13 mouse cellular contexts compared by ENCODE assay signal in genomic region chr11:90367894-90368860, GRCm38 (mm10). TPM values are rescaled to one million over a fixed set of nuclear protein-coding genes. Genes with fewer than 3 reads are reported as not detected.
DNase-seq lines count a peak whose midpoint lies in the region; ATAC-seq and TF ChIP-seq lines count a peak whose summit lies in the region.
"Had no signal": no experiment of that assay in that cellular context is flagged by ENCODE, and none has a peak within 500 bp of the region (broad histone marks: within the 10 kb centered on the region; RNA-seq: fewer than 3 reads in every experiment).

No protein-coding gene starts in this region.

- H3K36me3 ChIP-seq in hindbrain, embryonic 16.5 days (ENCODE audit: control insufficient read depth, insufficient read depth, low read length) = no peaks in the 10 kb centered on the region
- no peaks in the 10 kb centered on the region for H3K36me3 ChIP-seq in hindbrain, embryonic 11.5 days (ENCODE audit: control insufficient read depth, insufficient read depth, low read length)
- no peaks in the 10 kb centered on the region for H3K36me3 ChIP-seq in kidney, postnatal 0 days (ENCODE audit: insufficient read depth, low read length)
- H3K36me3 ChIP-seq: forebrain, embryonic 15.5 days; liver, embryonic 15.5 days had no signal

- no peak for ATAC-seq in hindbrain, embryonic 16.5 days
- no peak for ATAC-seq in hindbrain, embryonic 11.5 days (ENCODE audit: low FRiP score)
- no peak; the same call in 1 of the 2 replicates for ATAC-seq in kidney, postnatal 0 days (replicated peaks; ENCODE audit: low FRiP score, low read depth)
- no peak for ATAC-seq in erythroblast, adult 5-6 weeks (replicated peaks; ENCODE audit: low FRiP score, poor library complexity, severe bottlenecking)
- ATAC-seq: forebrain, embryonic 15.5 days had no signal

- H3K4me1 ChIP-seq in hindbrain, embryonic 16.5 days (ENCODE audit: control insufficient read depth, insufficient read depth, low read depth, low read length) = peaks cover 26% of the 10 kb centered on the region
- H3K4me1 ChIP-seq in hindbrain, embryonic 11.5 days (replicated peaks; ENCODE audit: control insufficient read depth, insufficient read depth, low read length) = no peaks in the 10 kb centered on the region
- peaks cover 47% of the 10 kb centered on the region for H3K4me1 ChIP-seq in brown adipose tissue, adult 24 weeks (ENCODE audit: control insufficient read depth, insufficient read depth, insufficient read length, low read length)
- peaks cover 28% of the 10 kb centered on the region for H3K4me1 ChIP-seq in cortical plate, adult 2 months (ENCODE audit: control insufficient read depth, insufficient read depth, low read length)
- H3K4me1 ChIP-seq in kidney, postnatal 0 days (replicated peaks; ENCODE audit: insufficient read depth, low read length) = peaks cover 37% of the 10 kb centered on the region

- WGBS in hindbrain, embryonic 16.5 days = 73% methylated on average over 14 of the region's 14 CpGs
- WGBS in hindbrain, embryonic 11.5 days = 61% methylated on average over 14 of the region's 14 CpGs
- 78% methylated on average over 14 of the region's 14 CpGs for WGBS in kidney, postnatal 0 days

- no peak for TF ChIP-seq POLR2A in cortical plate, adult 2 months (IDR thresholded peaks at IDR 0.05; ENCODE audit: extremely low read depth, insufficient read depth, low read length)

- no peak overlapping the region for H3K9ac ChIP-seq in hindbrain, embryonic 16.5 days (ENCODE audit: low read depth, low read length)
- H3K9ac ChIP-seq in hindbrain, embryonic 11.5 days (ENCODE audit: low read depth, low read length) = no peak overlapping the region
- no peak overlapping the region for H3K9ac ChIP-seq in kidney, postnatal 0 days (ENCODE audit: low read depth, low read length)
- H3K9ac ChIP-seq: forebrain, embryonic 15.5 days; liver, embryonic 15.5 days had no signal

- H3K27ac ChIP-seq in hindbrain, embryonic 16.5 days (ENCODE audit: low read depth, low read length) = peak overlapping the region; percentile 32; the same call in 1 of the 2 replicates
- H3K27ac ChIP-seq in hindbrain, embryonic 11.5 days (ENCODE audit: low read depth, low read length) = no peak overlapping the region
- H3K27ac ChIP-seq in brown adipose tissue, adult 24 weeks (replicated peaks; ENCODE audit: low read depth, low read length) = peak overlapping the region; percentile 74
- H3K27ac ChIP-seq in cortical plate, adult 2 months (ENCODE audit: insufficient read depth, low read length) = peak overlapping the region; percentile 85; the same call in 1 of the 2 replicates
- peak overlapping the region; percentile 93 for H3K27ac ChIP-seq in kidney, postnatal 0 days

- H3K4me3 ChIP-seq in hindbrain, embryonic 16.5 days (ENCODE audit: low read length) = no peak overlapping the region
- no peak overlapping the region for H3K4me3 ChIP-seq in hindbrain, embryonic 11.5 days (ENCODE audit: low read depth, low read length)
- H3K4me3 ChIP-seq in brown adipose tissue, adult 24 weeks (ENCODE audit: insufficient read depth, low read depth, low read length) = no peak overlapping the region
- no peak overlapping the region for H3K4me3 ChIP-seq in cortical plate, adult 2 months (ENCODE audit: insufficient read depth, low read length)
- H3K4me3 ChIP-seq in kidney, postnatal 0 days (replicated peaks; ENCODE audit: low read depth, low read length) = no peak overlapping the region
- H3K4me3 ChIP-seq: forebrain, embryonic 15.5 days; liver, embryonic 15.5 days had no signal

- no peak overlapping the region for H3K4me2 ChIP-seq in hindbrain, embryonic 16.5 days (ENCODE audit: low read length)
- no peak overlapping the region for H3K4me2 ChIP-seq in hindbrain, embryonic 11.5 days (replicated peaks; ENCODE audit: low read depth, low read length)
- H3K4me2 ChIP-seq in kidney, postnatal 0 days (ENCODE audit: low read length) = no peak overlapping the region
- H3K4me2 ChIP-seq: forebrain, embryonic 15.5 days; liver, embryonic 15.5 days had no signal

- no peak for TF ChIP-seq CTCF in cortical plate, adult 2 months (IDR thresholded peaks at IDR 0.05; ENCODE audit: extremely low read depth, insufficient read depth, low read length)
- no peak for TF ChIP-seq CTCF in kidney, postnatal 0 days (IDR thresholded peaks at IDR 0.05; ENCODE audit: low read depth)

- no peaks in the 10 kb centered on the region for H3K9me3 ChIP-seq in hindbrain, embryonic 16.5 days (ENCODE audit: control insufficient read depth, low read length)
- no peaks in the 10 kb centered on the region for H3K9me3 ChIP-seq in hindbrain, embryonic 11.5 days (ENCODE audit: control insufficient read depth, low read length)
- no peaks in the 10 kb centered on the region for H3K9me3 ChIP-seq in kidney, postnatal 0 days (replicated peaks; ENCODE audit: low read length)
- H3K9me3 ChIP-seq: forebrain, embryonic 15.5 days; liver, embryonic 15.5 days had no signal

- H3K27me3 ChIP-seq in hindbrain, embryonic 16.5 days (replicated peaks; ENCODE audit: control insufficient read depth, insufficient read depth, low read length) = no peaks in the 10 kb centered on the region
- no peaks in the 10 kb centered on the region; the same call in 1 of the 2 replicates for H3K27me3 ChIP-seq in hindbrain, embryonic 11.5 days (ENCODE audit: control insufficient read depth, insufficient read depth, low read length)
- H3K27me3 ChIP-seq in kidney, postnatal 0 days (ENCODE audit: insufficient read depth, low read length) = no peaks in the 10 kb centered on the region
- H3K27me3 ChIP-seq: forebrain, embryonic 15.5 days; liver, embryonic 15.5 days had no signal

- DNase-seq in hindbrain, embryonic 11.5 days (ENCODE audit: low spot score) = no peak
- no peak for DNase-seq in kidney, postnatal 0 days (ENCODE audit: low spot score)
- DNase-seq in spleen, postnatal 14 days (ENCODE audit: low spot score in 2 of 2) = no peak
- DNase-seq: layer of hippocampus, postnatal 36 days; midbrain, embryonic 14.5 days; right cerebral cortex, postnatal 25 days; thymus, postnatal 25 days had no signal

RNA-seq across cellular contexts. Expression of gene Hlf, which starts 22.5 kb away (rescaled TPM):
- 5.5 and 7.1 TPM in 2 replicates for polyA plus RNA-seq in hindbrain, embryonic 16.5 days (2015; fragmentation: Nextera tagmentation; extraction: Ambion mirVana)
- 1.2 and 1.4 TPM in 2 replicates for polyA plus RNA-seq in hindbrain, embryonic 11.5 days (2014; fragmentation: Nextera tagmentation; extraction: Ambion mirVana)
- 12.9 and 32.9 TPM in 2 replicates for polyA plus RNA-seq in brown adipose tissue, adult 24 weeks (2012; ENCODE audit: insufficient read depth, insufficient read length, missing spikeins)
- polyA plus RNA-seq in cortical plate, adult 2 months (2012; rRNA removed) = 121 and 125 TPM in 2 replicates
- polyA plus RNA-seq in kidney, postnatal 0 days (2015; fragmentation: Nextera tagmentation; extraction: Ambion mirVana) = 2.4 and 2.6 TPM in 2 replicates
- 6.5 and 7.3 TPM in 2 replicates for total RNA-seq in erythroblast, adult 5-6 weeks (2015; ENCODE audit: low replicate concordance)
- 2.4 and 2.9 TPM in 2 replicates for total RNA-seq in erythroblast, adult 5-6 weeks (2017; ENCODE audit: low replicate concordance)
